Mouse (Mus musculus): ENCODE measurements around the gene Mtcl1.

The Mtcl1 gene

DNA sequence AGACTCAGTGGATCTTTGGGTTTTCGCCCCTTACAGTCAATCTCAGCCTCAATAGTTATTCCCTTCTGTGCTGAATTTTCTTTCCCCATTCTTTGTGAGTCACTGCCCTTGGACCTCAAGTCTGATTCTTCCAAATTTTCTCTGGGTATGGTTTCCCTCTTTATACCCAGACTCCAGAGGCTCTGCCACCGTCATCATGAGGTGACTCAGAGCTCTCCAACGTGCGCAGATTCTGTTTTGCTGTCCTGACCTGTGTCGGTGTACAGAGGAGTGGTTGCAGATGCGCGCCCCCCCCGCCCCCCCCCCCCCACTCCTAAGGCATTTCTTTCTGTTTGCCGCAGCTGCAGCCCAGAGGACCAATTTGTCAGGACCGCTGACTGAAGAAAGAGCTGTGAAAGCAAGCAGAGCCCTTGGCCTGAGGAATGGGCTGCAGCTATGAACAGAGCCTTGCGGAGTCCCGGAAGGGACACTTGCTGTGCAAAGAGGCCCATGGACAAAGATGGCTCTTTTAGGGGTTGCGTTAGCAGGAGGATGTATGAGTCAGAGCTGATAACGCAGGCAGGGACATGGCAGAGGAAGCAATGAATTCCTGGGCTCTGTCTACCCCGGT lies 126.8 kb downstream of the Mtcl1 start:
- DNase-seq = no peak

DNA sequence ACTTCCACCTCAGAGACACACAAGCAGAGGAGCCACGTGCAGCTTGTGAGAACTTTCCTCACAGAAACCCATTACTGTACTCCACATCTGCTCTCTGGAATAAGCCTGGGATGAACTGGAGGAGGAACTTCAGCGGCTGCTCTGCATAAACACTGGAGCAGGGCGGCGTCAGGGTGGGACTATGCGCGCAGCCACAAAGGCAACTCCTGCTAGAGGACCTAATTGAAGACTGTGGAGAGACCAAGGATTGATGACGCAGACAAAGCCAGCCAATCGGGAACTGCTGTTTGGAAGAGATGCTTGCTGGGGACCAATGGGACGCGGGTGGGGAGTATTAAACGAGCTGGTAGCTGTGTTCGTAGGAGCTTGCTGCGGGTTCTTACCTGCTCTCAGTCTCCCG lies 127.6 kb downstream of the Mtcl1 start:
- no peak for DNase-seq

DNA sequence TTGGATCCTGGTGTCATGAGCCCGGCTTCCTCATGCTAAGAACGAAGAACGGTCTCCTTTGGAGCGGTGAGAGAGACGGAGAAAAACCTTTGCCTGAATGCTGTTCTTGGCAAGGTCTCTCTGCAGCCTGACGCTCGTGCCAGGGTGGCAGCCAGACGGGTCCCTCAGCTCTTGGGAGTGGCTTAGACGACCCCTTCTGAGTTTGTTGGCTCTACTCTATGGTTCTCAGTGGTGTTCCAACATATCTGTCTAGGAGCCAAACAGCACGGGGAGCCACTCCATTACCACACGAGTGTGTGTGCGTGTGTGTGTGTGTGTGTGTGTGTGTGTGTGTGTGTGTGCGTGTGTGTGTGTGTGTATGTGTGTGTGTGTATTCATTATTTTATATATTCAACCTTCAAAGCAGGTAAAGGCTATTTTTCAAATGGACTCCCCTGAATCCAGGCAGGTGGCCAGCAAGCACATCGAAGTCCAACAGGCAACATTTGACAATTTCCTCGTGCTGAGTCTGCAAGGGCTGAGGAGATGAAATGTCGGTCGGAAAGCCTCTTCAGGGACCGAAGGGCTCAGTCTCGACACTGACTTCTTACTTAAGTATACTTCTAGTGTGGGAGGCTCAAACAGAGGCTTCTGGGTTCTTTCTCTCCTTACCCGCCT lies 128.7 kb downstream of the Mtcl1 start:
- peak; percentile 75 to 82 for DNase-seq

DNA sequence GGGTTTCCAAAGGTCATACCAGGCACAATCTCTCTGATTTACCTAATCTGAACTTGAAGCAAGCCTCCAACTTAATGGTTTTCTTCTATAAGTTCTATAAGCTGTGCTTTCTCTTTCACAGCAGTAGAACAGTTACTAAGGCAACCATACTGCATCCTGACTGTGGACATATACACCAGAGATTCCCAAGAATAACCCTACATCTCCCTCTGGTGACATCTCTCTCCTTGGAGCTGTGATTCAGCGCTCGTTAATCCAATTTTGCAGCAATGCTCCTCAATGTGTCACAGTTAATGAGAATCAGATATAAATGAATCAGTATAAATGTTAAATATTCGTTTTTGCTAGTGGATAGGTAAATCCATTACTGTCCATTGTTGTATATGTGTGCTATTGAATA lies 131.5 kb downstream of the Mtcl1 start:
- no peak for DNase-seq

DNA sequence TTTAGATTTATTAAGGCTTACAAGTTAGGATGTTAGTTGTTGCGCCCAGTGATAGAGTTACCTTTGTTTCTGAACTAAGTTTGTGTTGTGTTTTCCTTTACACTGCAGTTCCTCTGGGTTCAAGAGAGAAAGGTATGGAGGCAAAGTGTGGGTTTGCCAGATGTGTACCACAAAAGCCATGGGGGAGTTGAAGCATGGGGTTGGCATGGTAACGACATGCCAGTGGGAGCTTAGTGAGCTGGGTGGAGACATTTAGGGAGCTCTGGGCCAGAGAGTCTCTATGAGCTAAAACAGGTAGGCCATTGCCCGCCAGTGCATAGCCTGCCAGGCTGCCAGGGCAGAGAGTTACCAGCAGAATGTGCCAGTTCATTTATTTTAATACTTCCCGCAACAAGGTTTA lies 132.0 kb downstream of the Mtcl1 start:
- DNase-seq = no peak

DNA sequence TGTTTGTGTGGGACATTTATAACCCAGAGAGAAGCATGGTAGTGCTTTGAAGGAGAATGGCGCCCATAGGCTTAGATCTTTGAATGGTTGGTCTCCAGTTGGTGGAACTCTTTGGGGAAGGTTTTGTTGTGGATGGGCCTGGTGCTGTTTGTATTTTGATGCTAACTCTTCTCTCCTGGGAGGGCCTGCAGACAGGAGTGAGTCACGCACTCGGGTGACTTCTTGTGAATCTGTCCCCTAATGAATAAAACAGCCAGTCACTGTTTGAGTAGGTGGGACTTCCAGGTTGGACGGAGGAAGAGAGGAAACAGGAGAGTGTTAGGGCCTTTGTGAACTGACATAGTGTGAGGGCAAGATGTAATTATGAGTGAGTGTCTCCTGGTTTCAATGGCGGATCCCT lies 132.4 kb downstream of the Mtcl1 start:
- no peak for DNase-seq

DNA sequence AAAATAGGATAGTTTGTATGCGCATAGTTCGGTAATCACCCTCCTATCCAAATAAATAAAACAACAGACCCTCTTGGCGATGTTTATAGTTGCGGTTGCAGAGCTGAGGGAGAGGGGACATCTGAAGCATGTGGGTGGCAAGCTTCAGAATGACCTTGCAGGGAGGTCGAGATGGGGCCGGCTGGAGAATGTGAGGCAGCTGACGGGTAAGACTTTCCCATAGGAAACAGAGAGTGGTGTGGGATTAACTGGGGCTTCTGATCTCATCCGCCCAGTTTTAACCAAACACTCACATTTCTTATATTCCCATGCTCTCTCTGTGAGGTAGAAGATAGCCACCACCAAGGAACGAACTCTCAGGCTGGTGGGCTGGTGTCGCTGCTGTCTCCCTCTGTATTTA lies 134.1 kb downstream of the Mtcl1 start:
- DNase-seq = no peak

DNA sequence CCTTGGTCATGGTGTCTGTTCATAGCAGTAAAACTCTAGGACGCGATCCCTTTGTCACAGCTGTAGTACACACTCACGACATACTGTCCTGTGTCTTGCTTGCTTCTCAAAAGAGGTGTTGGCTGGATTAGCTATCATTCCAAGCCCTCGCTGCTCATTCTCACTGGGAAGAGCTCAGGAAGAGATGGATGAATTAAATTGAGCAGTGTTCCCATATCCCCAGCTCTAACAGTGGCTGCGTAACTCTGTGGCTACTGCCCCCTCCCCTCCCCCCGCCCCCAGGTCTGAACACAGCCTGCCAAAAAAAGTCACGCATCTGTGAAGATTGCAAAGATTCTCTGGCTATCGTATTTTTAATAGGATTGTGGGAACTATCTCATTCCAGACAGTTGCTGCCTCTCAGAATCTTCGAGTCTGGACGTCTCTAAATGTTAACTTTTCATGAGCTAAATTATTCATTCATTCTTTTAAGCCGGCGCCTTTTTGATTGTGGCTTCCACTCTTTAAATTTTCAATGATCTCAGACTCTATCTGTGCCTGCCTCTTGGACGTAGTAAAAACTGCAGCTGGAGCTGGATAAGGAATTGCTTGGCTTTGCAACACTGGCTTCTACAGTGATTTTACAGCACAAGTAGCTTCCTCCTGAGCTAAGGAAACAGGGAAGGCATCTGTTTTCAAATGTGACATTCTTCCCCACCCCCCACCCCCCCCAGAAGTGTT lies 134.8 kb downstream of the Mtcl1 start:
- DNase-seq = no peak

DNA sequence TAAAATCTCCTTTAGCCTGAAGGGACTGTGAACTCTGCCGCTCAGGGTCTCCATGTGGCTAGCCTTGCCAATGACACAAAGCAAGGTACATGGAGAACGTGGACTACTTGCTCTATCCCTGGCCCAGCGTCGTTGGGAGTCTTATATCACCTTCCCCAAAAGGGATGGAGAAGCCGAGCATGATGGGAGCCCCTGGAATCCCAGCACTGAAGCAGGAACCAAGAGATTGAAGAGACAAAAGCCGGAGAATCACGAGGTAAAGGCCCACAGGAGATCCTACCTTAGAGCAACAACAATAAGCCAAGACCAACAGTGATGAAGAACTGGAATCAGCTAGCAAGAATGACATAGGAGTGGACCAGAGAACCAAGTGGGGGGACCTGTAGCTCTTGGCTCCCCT lies 147.6 kb downstream of the Mtcl1 start:
- DNase-seq = no peak

DNA sequence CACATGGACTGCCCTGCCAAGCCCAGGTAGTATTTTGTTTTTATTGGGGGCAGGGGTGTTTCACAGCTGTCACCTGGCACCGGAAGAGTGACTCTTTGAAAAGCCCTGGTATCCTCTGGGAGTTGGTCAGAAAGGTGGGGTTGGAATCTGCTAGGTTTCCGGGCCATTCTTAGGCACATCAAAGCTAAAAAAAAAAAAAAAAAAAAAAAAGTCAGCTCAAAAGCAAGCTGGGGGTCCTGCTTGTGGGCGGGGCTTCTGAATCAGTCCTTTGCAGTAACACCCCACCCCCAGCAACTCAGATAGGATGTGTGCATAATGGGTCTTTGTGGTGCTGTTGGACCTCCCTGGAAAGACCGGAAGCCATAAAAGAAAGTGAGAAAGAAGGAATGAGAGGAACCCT lies 148.3 kb downstream of the Mtcl1 start:
- DNase-seq = no peak

DNA sequence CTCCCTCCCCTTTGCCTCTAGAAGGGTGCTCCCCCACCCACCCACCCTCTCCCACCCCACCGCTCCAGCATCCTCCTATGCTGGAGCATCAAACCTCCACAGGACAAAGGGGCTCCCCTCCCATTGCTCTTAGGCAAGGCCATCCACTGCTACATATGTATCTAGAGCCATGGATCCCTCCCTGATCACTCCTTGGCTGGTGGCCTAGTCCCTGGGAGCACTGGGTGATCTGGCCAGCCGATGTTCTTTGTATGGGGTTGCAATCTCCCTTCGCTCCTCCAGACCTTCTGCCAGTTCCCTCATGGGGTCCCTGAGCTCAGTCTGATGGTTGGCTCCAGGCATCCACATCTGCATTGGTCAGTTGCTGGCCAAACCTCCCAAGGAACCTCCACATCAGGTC lies 151.8 kb downstream of the Mtcl1 start:
- no peak for DNase-seq

DNA sequence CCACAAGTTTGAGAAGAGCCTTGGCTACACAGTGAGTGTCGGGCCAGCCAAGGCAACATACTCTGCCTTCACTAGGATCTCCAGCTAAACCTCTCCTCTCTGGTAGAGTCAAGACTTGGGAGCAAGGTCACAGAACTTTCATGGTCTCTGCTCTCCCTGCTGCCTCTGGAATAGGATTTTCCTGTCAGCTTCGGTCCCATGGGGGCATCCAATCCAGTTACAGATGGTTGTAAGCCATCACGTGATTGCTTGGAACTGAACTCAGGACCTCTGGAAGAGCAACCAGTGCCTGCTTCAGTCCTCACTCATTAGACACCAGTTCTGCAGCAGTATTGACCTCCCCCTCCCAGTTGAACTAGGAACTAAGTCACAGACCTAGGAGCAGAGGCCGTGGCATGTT lies 156.0 kb downstream of the Mtcl1 start:
- no peak for DNase-seq

DNA sequence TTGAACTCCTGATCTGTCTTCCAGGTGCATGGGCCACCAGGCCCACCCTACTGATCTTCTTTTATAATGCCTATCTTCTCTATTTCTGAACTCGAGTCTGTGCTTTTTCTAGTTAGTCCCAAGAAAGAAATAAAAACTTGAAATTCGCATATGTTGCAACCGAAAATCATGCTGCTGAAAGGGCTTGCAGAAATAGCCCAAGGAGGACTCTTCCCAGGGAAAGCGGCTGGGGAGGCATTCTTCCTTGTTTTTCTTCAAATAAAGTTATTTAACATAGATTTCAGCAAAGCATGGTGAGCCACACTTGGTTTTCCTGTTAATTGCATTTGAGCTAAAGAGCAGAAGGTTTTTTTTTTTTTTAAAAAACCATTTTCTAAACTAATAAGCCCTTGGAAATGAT lies 159.7 kb downstream of the Mtcl1 start:
- DNase-seq = no peak

Measured in cerebellum, postnatal 25 days (tissue).